Mouse (Mus musculus): ENCODE results near the gene Emc3. TPM values are rescaled to one million over a fixed set of nuclear protein-coding genes. Genes with fewer than 3 reads are reported as not detected.

Emc3 gene
- total and polyA plus RNA-seq, 3 experiments = 18.8 to 54.4 (median 34.8) TPM

DNA sequence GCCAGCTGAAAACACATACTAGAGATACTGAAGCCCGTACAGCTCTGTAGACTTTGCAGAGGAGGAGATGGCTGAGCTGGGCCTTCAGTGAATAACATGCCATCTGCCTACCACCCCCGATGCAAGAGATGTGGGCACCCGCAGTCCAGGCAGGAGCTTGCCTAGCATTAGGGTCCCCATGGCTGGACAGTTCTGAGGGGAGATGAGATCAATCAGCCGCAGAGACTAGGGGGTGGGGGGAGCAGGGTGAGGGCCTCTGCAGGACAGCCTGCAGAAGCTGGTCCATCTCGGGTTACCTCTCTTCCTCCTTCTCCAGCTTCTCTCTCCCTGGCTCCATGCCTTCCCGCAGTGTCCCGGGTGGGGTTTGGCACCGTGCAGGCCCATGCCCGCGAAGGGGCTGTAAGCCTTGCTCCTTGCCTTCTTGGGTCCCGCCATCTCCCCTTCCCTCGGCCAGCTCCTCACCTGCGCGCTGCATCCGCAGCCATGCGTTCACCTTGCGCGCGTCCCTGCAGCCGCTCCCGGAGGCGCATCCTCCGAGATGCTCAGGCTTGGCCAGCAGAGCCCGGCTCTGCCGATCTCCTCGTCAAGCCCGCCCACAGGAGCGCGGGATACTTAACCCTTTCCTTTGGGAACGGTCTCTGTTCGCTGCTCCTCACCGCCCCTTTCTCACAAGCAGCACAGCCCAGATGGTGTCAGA lies 29.9 kb downstream of the Emc3 start, which contains the start of gene Prrt3:
Gene Prrt3 (minus strand): TSS at position 544 of the 697 bp plus-strand sequence.
- ATAC-seq (ENCODE audit: extremely low read depth, insufficient number of reproducible peaks, low FRiP score, poor library complexity, severe bottlenecking) (no peak), DNase-seq (ENCODE audit: low spot score) (no peak)
- peaks cover 7% of the 10 kb centered on the region for H3K4me1 ChIP-seq (ENCODE audit: insufficient read depth, low read depth, low read length)
- no peaks in the 10 kb centered on the region for H3K9me3 ChIP-seq (replicated peaks)
- no peak for TF ChIP-seq TAL1 (conservative IDR thresholded peaks at IDR 0.05; ENCODE audit: low read depth, low read length)
- no peak within 1 kb of the TSS for H3K4me3 ChIP-seq (ENCODE audit: low read depth, low read length)
- H3K27me3 ChIP-seq (ENCODE audit: insufficient read depth, low read length) = peaks cover 71% of the 10 kb centered on the region
- H3K36me3 ChIP-seq (replicated peaks) = no peaks in the 10 kb centered on the region

DNA sequence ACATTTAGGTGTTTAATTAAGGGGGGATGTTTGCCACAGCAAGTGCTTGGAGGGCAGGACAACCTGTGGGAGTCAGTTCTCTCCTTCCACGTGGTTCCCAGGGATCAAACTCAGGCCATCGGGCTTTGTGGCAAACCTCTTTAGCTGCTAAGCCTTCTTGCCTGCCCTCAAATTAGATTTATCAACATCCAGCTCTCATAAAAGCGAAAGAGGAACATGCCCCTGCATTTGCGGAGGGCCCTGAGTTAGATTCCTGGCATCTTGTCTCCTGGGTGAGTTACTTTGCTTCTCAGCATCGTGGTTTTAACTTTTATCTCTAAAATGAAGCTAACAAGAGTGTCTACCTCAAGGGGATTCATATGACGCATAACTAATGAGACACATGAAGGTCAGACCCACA lies 32.1 kb downstream of the Emc3 start:
- Histone ChIP-seq H3K9me3 (replicated peaks) (peaks cover 5% of the 10 kb centered on the region), H3K36me3 (replicated peaks) (peaks cover 7% of the 10 kb centered on the region), H3K4me1 (ENCODE audit: insufficient read depth, low read depth, low read length) (peaks cover 7% of the 10 kb centered on the region), H3K27me3 (ENCODE audit: insufficient read depth, low read length) (peaks cover 66% of the 10 kb centered on the region), H3K4me3 (ENCODE audit: low read depth, low read length) (no peak overlapping the region)
- TF ChIP-seq POLR2AphosphoS5 (IDR thresholded peaks at IDR 0.05; ENCODE audit: insufficient replicate concordance, low read depth, low read length) (no peak), GATA2 (IDR thresholded peaks at IDR 0.05; ENCODE audit: borderline replicate concordance, low read depth, low read length) (no peak), GATA1 (IDR thresholded peaks at IDR 0.05; ENCODE audit: borderline replicate concordance, low read length) (no peak), CTCF (IDR thresholded peaks at IDR 0.05; ENCODE audit: low read depth, low read length) (no peak), TAL1 (conservative IDR thresholded peaks at IDR 0.05; ENCODE audit: low read depth, low read length) (no peak)
- DNase-seq (ENCODE audit: low spot score) = no peak
- ATAC-seq (ENCODE audit: extremely low read depth, insufficient number of reproducible peaks, low FRiP score, poor library complexity, severe bottlenecking) = no peak

DNA sequence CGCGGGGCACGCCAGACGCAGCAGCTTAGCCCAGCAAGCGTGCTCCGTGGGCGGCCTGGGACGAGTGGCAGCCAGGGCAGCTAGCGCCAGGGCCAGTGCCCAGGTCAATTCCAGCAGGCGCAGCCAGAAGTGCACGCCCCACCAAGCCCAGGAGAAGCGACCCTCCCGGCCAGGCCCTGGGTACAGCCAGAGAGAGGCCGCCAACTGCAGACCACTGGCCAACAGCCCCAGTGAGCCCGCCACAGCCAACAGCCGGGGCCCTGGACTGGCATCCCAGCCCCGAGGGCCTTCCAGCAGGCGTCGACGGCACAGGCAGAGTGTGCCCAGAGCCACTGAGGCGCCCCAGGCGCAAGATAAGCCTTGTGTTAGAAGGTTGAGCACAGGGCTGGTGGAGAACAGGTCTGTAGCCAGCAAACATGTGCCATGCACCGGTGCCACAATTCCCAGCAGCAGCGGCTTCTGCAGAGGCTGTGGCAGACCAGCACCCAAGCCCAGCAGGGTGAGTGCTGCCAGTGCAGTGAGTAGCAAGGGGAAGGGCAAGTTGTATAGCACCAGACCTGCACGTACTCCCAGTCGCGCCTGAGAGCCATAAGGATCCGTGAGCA lies 36.3 kb downstream of the Emc3 start:
- H3K27me3 ChIP-seq (ENCODE audit: insufficient read depth, low read length) = peaks cover 33% of the 10 kb centered on the region

DNA sequence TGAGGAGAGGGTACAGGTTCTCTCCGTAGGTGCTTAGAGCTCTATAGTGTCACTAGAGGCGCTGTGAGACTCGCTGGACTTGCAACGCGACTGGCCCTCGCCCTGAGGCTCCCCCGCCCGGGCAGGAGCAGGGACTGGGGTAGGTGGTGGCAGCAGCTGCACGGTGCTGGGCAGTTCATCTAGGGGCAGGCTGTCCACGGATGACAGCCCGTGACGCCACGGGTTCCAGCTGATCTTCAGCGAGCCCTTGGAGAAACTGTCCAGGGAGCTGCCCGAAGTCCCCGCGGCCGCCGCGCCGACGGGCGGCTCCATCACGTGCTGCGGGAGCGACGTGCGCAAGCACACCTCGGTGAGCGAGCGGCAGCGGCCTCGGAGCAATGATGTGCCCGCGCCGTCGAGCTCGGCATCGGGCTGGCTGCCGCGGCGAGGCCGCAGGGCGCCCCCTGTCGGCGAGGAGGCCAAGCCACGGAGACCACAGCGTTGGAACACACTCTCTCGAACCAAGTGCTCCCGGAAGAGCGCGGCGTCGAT lies 37.1 kb downstream of the Emc3 start:
- Histone ChIP-seq H3K9me3 (replicated peaks) (peaks cover 7% of the 10 kb centered on the region), H3K36me3 (replicated peaks) (peaks cover 48% of the 10 kb centered on the region), H3K27me3 (ENCODE audit: insufficient read depth, low read length) (peaks cover 30% of the 10 kb centered on the region), H3K4me3 (ENCODE audit: low read depth, low read length) (peak overlapping the region; percentile 11; the same call in 1 of the 2 replicates), H3K4me1 (ENCODE audit: insufficient read depth, low read depth, low read length) (peaks cover 5% of the 10 kb centered on the region)
- TF ChIP-seq CTCF (IDR thresholded peaks at IDR 0.05; ENCODE audit: low read depth, low read length) (no peak), TAL1 (conservative IDR thresholded peaks at IDR 0.05; ENCODE audit: low read depth, low read length) (no peak), GATA1 (IDR thresholded peaks at IDR 0.05; ENCODE audit: borderline replicate concordance, low read length) (no peak), GATA2 (IDR thresholded peaks at IDR 0.05; ENCODE audit: borderline replicate concordance, low read depth, low read length) (no peak)
- ATAC-seq (ENCODE audit: extremely low read depth, insufficient number of reproducible peaks, low FRiP score, poor library complexity, severe bottlenecking) (no peak), DNase-seq (ENCODE audit: low spot score) (no peak)

More for the DNA sequence above, 36.3 kb downstream of the Emc3 start:
- H3K9me3 ChIP-seq (replicated peaks) = peaks cover 7% of the 10 kb centered on the region
- peaks cover 8% of the 10 kb centered on the region for H3K4me1 ChIP-seq (ENCODE audit: insufficient read depth, low read depth, low read length)
- H3K36me3 ChIP-seq (replicated peaks) = peaks cover 40% of the 10 kb centered on the region
- ATAC-seq (ENCODE audit: extremely low read depth, insufficient number of reproducible peaks, low FRiP score, poor library complexity, severe bottlenecking) (no peak), DNase-seq (ENCODE audit: low spot score) (no peak)
- TF ChIP-seq CTCF (IDR thresholded peaks at IDR 0.05; ENCODE audit: low read depth, low read length) (no peak), TAL1 (conservative IDR thresholded peaks at IDR 0.05; ENCODE audit: low read depth, low read length) (no peak), GATA2 (IDR thresholded peaks at IDR 0.05; ENCODE audit: borderline replicate concordance, low read depth, low read length) (no peak), POLR2AphosphoS5 (IDR thresholded peaks at IDR 0.05; ENCODE audit: insufficient replicate concordance, low read depth, low read length) (no peak), GATA1 (IDR thresholded peaks at IDR 0.05; ENCODE audit: borderline replicate concordance, low read length) (no peak)
- no peak overlapping the region for H3K4me3 ChIP-seq (ENCODE audit: low read depth, low read length)

DNA sequence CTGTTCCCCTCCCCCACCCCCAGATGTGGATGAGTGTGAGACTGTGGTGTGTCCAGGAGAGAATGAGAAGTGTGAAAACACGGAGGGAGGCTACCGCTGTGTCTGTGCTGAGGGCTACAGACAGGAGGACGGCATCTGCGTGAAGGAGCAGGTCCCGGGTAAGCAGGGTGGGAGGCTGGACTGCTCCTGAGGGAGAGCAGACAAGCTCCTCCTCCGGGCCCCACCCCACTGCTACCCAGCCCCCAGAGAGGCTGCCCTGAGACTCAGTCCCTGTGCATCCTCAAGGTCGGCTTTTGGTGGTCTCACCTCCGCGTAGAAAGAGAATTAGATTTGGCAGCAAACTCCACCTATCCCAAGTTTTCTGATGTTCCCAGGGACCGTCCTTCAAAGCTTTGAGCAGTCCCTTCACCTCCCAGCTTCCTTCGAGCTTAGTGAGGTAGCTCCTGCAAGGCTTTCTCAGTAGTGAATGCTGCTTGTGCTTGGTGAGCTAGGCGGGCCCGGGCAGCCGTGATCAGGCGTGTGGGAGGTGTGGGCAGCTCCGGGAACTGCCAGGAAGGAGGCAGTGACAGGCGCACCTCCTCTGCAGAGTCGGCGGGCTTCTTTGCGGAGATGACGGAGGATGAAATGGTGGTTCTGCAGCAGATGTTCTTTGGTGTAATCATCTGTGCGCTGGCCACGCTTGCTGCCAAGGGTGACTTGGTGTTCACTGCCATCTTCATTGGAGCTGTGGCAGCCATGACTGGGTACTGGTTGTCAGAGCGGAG lies 39.2 kb downstream of the Emc3 start:
- peaks cover 12% of the 10 kb centered on the region for H3K4me1 ChIP-seq (ENCODE audit: insufficient read depth, low read depth, low read length)
- H3K9me3 ChIP-seq (replicated peaks) = peaks cover 7% of the 10 kb centered on the region
- no peak for DNase-seq (ENCODE audit: low spot score)
- TF ChIP-seq CTCF (IDR thresholded peaks at IDR 0.05; ENCODE audit: low read depth, low read length) (no peak), GATA1 (IDR thresholded peaks at IDR 0.05; ENCODE audit: borderline replicate concordance, low read length) (no peak), POLR2AphosphoS5 (IDR thresholded peaks at IDR 0.05; ENCODE audit: insufficient replicate concordance, low read depth, low read length) (no peak), GATA2 (IDR thresholded peaks at IDR 0.05; ENCODE audit: borderline replicate concordance, low read depth, low read length) (no peak), TAL1 (conservative IDR thresholded peaks at IDR 0.05; ENCODE audit: low read depth, low read length) (no peak)
- H3K36me3 ChIP-seq (replicated peaks) = peaks cover 66% of the 10 kb centered on the region
- H3K4me3 ChIP-seq (ENCODE audit: low read depth, low read length) = no peak overlapping the region
- ATAC-seq (ENCODE audit: extremely low read depth, insufficient number of reproducible peaks, low FRiP score, poor library complexity, severe bottlenecking) = no peak
- H3K27me3 ChIP-seq (ENCODE audit: insufficient read depth, low read length) = peaks cover 13% of the 10 kb centered on the region

DNA sequence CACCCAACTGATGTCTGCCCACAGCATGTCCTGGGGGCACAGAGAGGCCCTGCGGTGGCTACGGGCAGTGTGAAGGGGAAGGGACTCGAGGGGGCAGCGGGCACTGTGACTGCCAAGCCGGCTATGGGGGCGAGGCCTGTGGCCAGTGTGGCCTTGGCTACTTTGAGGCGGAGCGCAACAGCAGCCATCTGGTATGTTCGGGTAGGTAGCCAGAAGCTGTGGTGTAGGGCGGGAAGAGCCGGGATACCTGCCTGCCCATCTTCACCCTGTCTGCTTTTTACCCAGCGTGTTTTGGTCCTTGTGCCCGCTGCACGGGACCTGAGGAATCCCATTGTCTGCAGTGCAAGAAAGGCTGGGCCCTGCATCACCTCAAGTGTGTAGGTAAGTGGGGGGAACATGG lies 42.0 kb downstream of the Emc3 start:
- Histone ChIP-seq H3K27me3 (ENCODE audit: insufficient read depth, low read length) (no peaks in the 10 kb centered on the region), H3K4me1 (ENCODE audit: insufficient read depth, low read depth, low read length) (peaks cover 30% of the 10 kb centered on the region), H3K36me3 (replicated peaks) (peaks cover 80% of the 10 kb centered on the region), H3K9me3 (replicated peaks) (peaks cover 3% of the 10 kb centered on the region), H3K4me3 (ENCODE audit: low read depth, low read length) (no peak overlapping the region)
- DNase-seq (ENCODE audit: low spot score) (no peak), ATAC-seq (ENCODE audit: extremely low read depth, insufficient number of reproducible peaks, low FRiP score, poor library complexity, severe bottlenecking) (no peak)
- TF ChIP-seq POLR2AphosphoS5 (IDR thresholded peaks at IDR 0.05; ENCODE audit: insufficient replicate concordance, low read depth, low read length) = no peak
- no peak for TF ChIP-seq CTCF (IDR thresholded peaks at IDR 0.05; ENCODE audit: low read depth, low read length)
- TF ChIP-seq GATA1 (IDR thresholded peaks at IDR 0.05; ENCODE audit: borderline replicate concordance, low read length) = no peak
- TF ChIP-seq GATA2 (IDR thresholded peaks at IDR 0.05; ENCODE audit: borderline replicate concordance, low read depth, low read length) = no peak
